Mouse (Mus musculus) liver, embryonic 14.5 days (tissue): ENCODE data around the gene Cftr. TPM values are rescaled to one million over a fixed set of nuclear protein-coding genes. Genes with fewer than 3 reads are reported as not detected.

Experiments
- ATAC-seq: fragments of 200-750 bp; cut with Nextera tagmentation; 2 replicates; pipeline ENCODE4 v1.8.0; 2017; ENCODE audit warnings: moderate number of reproducible peaks, mild to moderate bottlenecking, moderate library complexity; ENCODE audit not compliant: insufficient read depth
- DNase-seq, 3 experiments: peaks; one replicate each; pipeline ENCODE4 v3.0.0-alpha.2; 2012 to 2013; ENCODE audit warnings: low read depth in 3 of 3, low spot score in 3 of 3
- H3K27ac ChIP-seq: fragments of 300-500 bp; sonication (generic); 2 replicates; pipeline ENCODE4 v1.5.1; 2014; ENCODE audit warnings: moderate library complexity, mild to moderate bottlenecking, control low read depth, inconsistent platforms
- H3K27me3 ChIP-seq: fragments of 300-500 bp; sonication (generic); 2 replicates; pipeline ENCODE4 v1.6.1; 2014; ENCODE audit warnings: mild to moderate bottlenecking, low read length, moderate library complexity; ENCODE audit not compliant: control insufficient read depth, insufficient read depth
- H3K36me3 ChIP-seq: fragments of 300-500 bp; sonication (generic); replicated peaks from 2 replicates; pipeline ENCODE4 v1.6.1; 2014; ENCODE audit warnings: low read depth; ENCODE audit not compliant: control insufficient read depth, insufficient read depth
- H3K4me1 ChIP-seq, 2 experiments: fragments of 200-500 bp in 1 of 2; fragments of 300-500 bp in 1 of 2; sonication (generic) in 1 of 2; replicated peaks; 2 replicates each; pipeline ENCODE4 v1.6.1; 2012 to 2014; ENCODE audit warnings: antibody characterized with exemption in 1 of 2, inconsistent platforms in 1 of 2, low read length in 1 of 2; ENCODE audit not compliant: control insufficient read depth in 2 of 2, insufficient read depth in 2 of 2
- H3K4me2 ChIP-seq: fragments of 300-500 bp; sonication (generic); 2 replicates; pipeline ENCODE4 v1.6.1; 2014; ENCODE audit warnings: low read depth, mild to moderate bottlenecking, control low read depth, moderate library complexity
- H3K4me3 ChIP-seq, 2 experiments: fragments of 200-500 bp in 1 of 2; fragments of 300-500 bp in 1 of 2; sonication (generic) in 1 of 2; 2 replicates each; pipeline ENCODE4 v1.5.1; 2012 to 2014; ENCODE audit warnings: low read depth in 2 of 2, low read length in 2 of 2, mild to moderate bottlenecking in 2 of 2, control low read depth in 1 of 2, inconsistent platforms in 1 of 2, moderate library complexity in 1 of 2; ENCODE audit not compliant: insufficient read depth in 1 of 2
- H3K9ac ChIP-seq: fragments of 300-500 bp; sonication (generic); replicated peaks from 2 replicates; pipeline ENCODE4 v1.6.1; 2014; ENCODE audit warnings: mild to moderate bottlenecking, control low read depth, moderate library complexity
- H3K9me3 ChIP-seq: fragments of 300-500 bp; sonication (generic); 2 replicates; pipeline ENCODE4 v1.6.1; 2016; ENCODE audit warnings: low read length, mixed read lengths; ENCODE audit not compliant: control insufficient read depth
- CTCF ChIP-seq: IDR thresholded peaks from 2 replicates; pipeline ENCODE4 v1.5.1; 2016; ENCODE audit warnings: antibody characterized with exemption, low read depth, control low read depth
- EP300 ChIP-seq: IDR thresholded peaks from 2 replicates; pipeline ENCODE4 v1.6.1; 2016; ENCODE audit warnings: antibody characterized with exemption, low read depth
- WGBS: fragments of 180-500 bp; shearing (Covaris S2); extraction: QIAGEN DNeasy Blood & Tissue Kit; methylation state at CpG from one replicate; pipeline ENCODE4 v1.1.7; 2014; ENCODE audit not compliant: insufficient replicate concordance; 5-methylcytosine and 5-hydroxymethylcytosine counted together
- polyA plus RNA-seq, 2 experiments: library from polyadenylated mRNA; depleted of rRNA in 1 of 2; stranded (reverse) in 1 of 2; unstranded in 1 of 2; fragments of >200 nt; fragmentation: Nextera tagmentation in 1 of 2; extraction: Ambion mirVana in 1 of 2; gene quantifications; 2 replicates each; pipeline versions ENCODE4 v1.2.1 to v1.2.3; 2012 to 2014

The Cftr gene
- polyA plus RNA-seq, 2 experiments, result 0.01 to 0.02 TPM

GRCm38 (mm10) chr6:18344272-18344671 is 173.8 kb downstream of the Cftr start:
- Histone ChIP-seq H3K4me1 (no peaks in the 10 kb centered on the region), H3K36me3 (no peaks in the 10 kb centered on the region), H3K27me3 (no peaks in the 10 kb centered on the region), H3K4me3 (no peak overlapping the region), H3K4me2 (no peak overlapping the region), H3K27ac (no peak overlapping the region), H3K9me3 (no peaks in the 10 kb centered on the region), H3K9ac (no peak overlapping the region)
- ATAC-seq (no peak), DNase-seq (no peak)
- WGBS, result 54% methylated on average over 2 of the region's 2 CpGs
- TF ChIP-seq CTCF, result no peak
- TF ChIP-seq EP300, result no peak

DNA sequence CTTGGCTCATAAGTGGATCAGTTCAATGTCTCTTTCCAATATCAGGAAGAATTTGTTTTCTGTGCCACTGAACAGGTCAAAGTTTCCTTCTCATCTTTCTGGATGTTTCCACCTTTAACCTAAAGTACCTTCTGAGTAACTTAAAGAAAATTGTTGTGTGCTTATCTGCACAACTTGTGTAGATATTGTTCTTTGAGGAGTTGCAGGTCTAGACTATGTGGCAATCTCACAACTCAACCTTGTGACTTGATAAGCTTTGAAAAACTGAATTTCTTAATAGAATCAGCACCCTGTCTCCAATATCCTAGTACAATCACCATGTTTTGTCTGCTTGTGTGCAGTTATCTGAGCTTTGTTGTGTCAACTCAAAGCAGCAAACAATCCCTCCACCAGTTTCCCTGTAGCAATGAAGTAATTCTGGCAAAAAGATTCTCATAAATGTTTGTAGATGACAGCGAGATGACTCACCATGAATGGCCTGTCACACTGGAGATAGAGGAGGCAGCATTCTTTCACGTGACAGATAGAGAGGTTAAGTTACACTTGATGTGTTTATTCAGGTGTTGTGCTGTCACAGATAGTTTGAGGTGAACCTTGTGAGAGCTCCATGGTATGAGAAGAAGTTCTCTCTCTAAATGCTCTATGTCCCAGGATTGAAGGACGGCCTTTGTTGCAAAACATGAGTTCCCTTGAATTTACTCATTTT is 178.8 kb downstream of the Cftr start:
- WGBS, result 45% methylated on average over 3 of the region's 3 CpGs
- no peak overlapping the region for H3K27ac ChIP-seq

GRCm38 (mm10) chr6:18360154-18360553 is 189.7 kb downstream of the Cftr start:
- Histone ChIP-seq H3K27me3 (no peaks in the 10 kb centered on the region), H3K27ac (no peak overlapping the region), H3K4me3 (no peak overlapping the region), H3K9me3 (no peaks in the 10 kb centered on the region), H3K4me2 (no peak overlapping the region), H3K9ac (no peak overlapping the region), H3K36me3 (no peaks in the 10 kb centered on the region), H3K4me1 (no peaks in the 10 kb centered on the region)
- ATAC-seq, result no peak
- TF ChIP-seq EP300 (no peak), CTCF (no peak)
- no peak for DNase-seq
- WGBS, result 36% methylated on average over 1 of the region's 1 CpGs

More for the DNA sequence above, 178.8 kb downstream of the Cftr start:
- no peak for ATAC-seq
- no peak for DNase-seq
- Histone ChIP-seq H3K9ac (no peak overlapping the region), H3K4me1 (no peaks in the 10 kb centered on the region), H3K4me2 (no peak overlapping the region), H3K36me3 (no peaks in the 10 kb centered on the region), H3K4me3 (no peak overlapping the region), H3K27me3 (no peaks in the 10 kb centered on the region), H3K9me3 (no peaks in the 10 kb centered on the region)
- TF ChIP-seq EP300 (no peak), CTCF (no peak)

- Histone ChIP-seq H3K27me3 (no peaks in the 10 kb centered on the region), H3K36me3 (no peaks in the 10 kb centered on the region), H3K9ac (no peak overlapping the region), H3K9me3 (no peaks in the 10 kb centered on the region), H3K4me3 (no peak overlapping the region), H3K27ac (no peak overlapping the region), H3K4me1 (no peaks in the 10 kb centered on the region), H3K4me2 (no peak overlapping the region)
- ATAC-seq, result no peak
- TF ChIP-seq CTCF, result peak; percentile 28; the same call in 1 of the 2 replicates
- TF ChIP-seq EP300, result no peak
- DNase-seq, result no peak
Measured at GRCm38 (mm10) chr6:18360955-18361354, 190.5 kb downstream of the Cftr start.

DNA sequence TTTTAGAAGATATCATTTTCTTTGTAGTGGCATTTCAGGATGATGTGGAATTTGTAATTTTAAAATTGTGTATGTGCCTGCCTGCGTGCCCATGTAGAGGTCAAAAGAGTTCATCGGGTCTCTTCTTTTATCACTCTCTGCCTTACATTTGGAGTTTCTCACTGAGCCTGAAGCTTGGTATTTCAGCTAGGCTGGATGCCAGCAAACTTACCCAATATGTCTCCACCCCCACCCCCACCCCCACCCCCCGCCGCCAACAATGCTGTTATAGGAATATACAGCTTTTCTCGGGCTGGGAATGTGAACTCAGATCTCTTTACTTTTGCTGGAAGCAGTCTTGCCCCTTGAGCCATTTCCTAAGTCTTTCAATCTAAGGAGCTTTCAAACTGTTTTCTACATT is 191.7 kb downstream of the Cftr start:
- H3K9ac ChIP-seq, result no peak overlapping the region
- H3K4me2 ChIP-seq, result no peak overlapping the region
- no peaks in the 10 kb centered on the region for H3K9me3 ChIP-seq
- WGBS, result 57% methylated on average over 5 of the region's 5 CpGs
- no peak overlapping the region for H3K27ac ChIP-seq
- no peaks in the 10 kb centered on the region for H3K4me1 ChIP-seq
- DNase-seq, result no peak
- TF ChIP-seq EP300, result no peak
- TF ChIP-seq CTCF, result no peak
- H3K4me3 ChIP-seq, result no peak overlapping the region
- H3K27me3 ChIP-seq, result no peaks in the 10 kb centered on the region
- H3K36me3 ChIP-seq, result no peaks in the 10 kb centered on the region
- ATAC-seq, result no peak
